Mouse (Mus musculus): ENCODE data around the gene Hoxa9.

DNA sequence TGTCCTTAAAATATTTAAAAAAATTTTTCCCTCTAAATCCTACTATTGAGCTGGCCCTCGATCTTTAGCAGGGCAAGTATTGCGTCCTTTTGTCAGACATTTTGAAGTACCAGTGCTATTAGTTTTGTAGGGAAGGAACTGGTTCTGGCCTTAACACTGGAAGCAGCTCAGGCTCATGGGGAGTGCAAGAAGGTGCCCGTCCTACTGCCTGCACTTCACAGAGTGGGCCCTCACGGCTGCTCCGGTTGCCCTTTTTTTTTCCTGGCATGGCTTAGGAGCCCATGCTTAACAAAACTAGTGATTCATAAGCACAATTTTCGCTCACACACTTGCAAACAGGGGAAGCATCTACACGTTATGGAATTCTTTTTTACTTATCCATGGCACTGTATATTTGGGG lies 8.1 kb upstream of the Hoxa9 start:
- TF ChIP-seq CTCF (IDR thresholded peaks at IDR 0.05; ENCODE audit: low read depth) (no peak), EP300 (IDR thresholded peaks at IDR 0.05; ENCODE audit: low read depth) (no peak)
